29 mouse cellular contexts compared by ENCODE assay signal in the genomic region with DNA sequence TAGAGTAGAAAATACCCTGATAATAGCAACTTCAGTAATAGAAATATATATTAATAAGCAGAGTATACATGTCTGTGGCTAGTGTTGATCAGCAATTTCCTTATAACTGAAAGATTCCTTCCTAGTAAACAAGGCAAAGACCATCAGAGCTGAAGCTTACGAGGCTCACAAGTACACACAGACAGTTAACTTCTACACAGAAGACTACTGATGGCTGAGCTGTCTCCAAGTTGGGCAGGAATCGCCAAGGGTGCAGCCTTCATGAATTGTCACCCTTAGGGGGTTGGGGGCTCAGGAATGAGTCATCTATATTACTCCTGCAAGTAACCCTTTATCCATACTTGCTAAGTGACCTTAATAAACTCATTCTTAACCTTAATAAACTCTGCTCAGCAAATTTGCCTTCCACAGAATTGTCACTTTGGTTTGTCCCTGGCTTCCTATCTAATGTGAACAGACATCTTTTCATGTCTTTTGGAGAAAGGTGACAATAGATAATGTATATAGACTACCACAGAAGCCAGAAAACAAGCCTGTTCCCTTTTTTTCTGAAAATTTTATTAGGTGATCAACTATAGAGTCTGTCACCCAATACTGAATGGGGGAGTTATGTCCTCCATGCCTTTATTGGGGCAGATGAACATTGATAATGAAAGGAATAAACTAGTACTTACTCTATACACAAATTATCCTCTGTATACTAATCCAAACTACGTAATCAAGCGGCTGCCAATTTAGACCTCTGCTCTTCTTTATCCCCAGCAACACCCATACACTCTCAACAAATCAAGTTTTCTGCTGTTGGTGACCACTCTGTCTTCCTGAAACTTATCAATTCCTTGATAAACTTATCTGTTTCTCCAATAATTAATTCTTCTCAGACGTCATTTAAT. TPM values are rescaled to one million over a fixed set of nuclear protein-coding genes. Genes with fewer than 3 reads are reported as not detected.
DNase-seq lines count a peak whose midpoint lies in the region; ATAC-seq and TF ChIP-seq lines count a peak whose summit lies in the region.
"Had no signal": no experiment of that assay in that cellular context is flagged by ENCODE, and none has a peak within 500 bp of the region (broad histone marks: within the 10 kb centered on the region; RNA-seq: fewer than 3 reads in every experiment).

No protein-coding gene starts in this region.

- TF ChIP-seq POLR2A in MEL (IDR thresholded peaks at IDR 0.05; ENCODE audit: control insufficient read depth in 1 of 2, insufficient read depth in 1 of 2, low read depth in 1 of 2, low read length in 2 of 2, poor library complexity in 1 of 2), result no peak

- TF ChIP-seq CTCF in MEL (IDR thresholded peaks at IDR 0.05 in 2 of 3, conservative IDR thresholded peaks at IDR 0.05 in 1 of 3; ENCODE audit: control insufficient read depth in 1 of 3, insufficient read depth in 1 of 3, low read depth in 2 of 3, low read length in 3 of 3, poor library complexity in 1 of 3, severe bottlenecking in 1 of 3), result no peak

- H3K9me3 ChIP-seq in MEL (replicated peaks; ENCODE audit: insufficient read depth, low read length), result no peaks in the 10 kb centered on the region
- H3K9me3 ChIP-seq in liver, embryonic 13.5 days (replicated peaks), result no peaks in the 10 kb centered on the region
- H3K9me3 ChIP-seq in midbrain, embryonic 15.5 days, result no peaks in the 10 kb centered on the region
- H3K9me3 ChIP-seq: forebrain, embryonic 13.5 days; heart, embryonic 13.5 days; hindbrain, embryonic 10.5 days; hindbrain, embryonic 15.5 days; midbrain, embryonic 12.5 days; neural tube, embryonic 13.5 days; stomach, embryonic 15.5 days had no signal

- WGBS in liver, embryonic 13.5 days (ENCODE audit: insufficient replicate concordance), result 34% methylated on average over 5 of the region's 5 CpGs
- WGBS in midbrain, embryonic 15.5 days, result 92% methylated on average over 5 of the region's 5 CpGs

- peaks cover 40% of the 10 kb centered on the region for H3K79me2 ChIP-seq in MEL (ENCODE audit: control insufficient read depth, insufficient read depth, low read length, poor library complexity)

- H3K27me3 ChIP-seq in MEL (ENCODE audit: control insufficient read depth in 1 of 2, insufficient read depth in 2 of 2, low read length in 2 of 2), result no peaks in the 10 kb centered on the region
- H3K27me3 ChIP-seq in liver, embryonic 13.5 days, result no peaks in the 10 kb centered on the region
- H3K27me3 ChIP-seq in midbrain, embryonic 15.5 days (replicated peaks), result no peaks in the 10 kb centered on the region
- H3K27me3 ChIP-seq: forebrain, embryonic 13.5 days; heart, embryonic 13.5 days; hindbrain, embryonic 15.5 days; midbrain, embryonic 12.5 days; neural tube, embryonic 13.5 days; stomach, embryonic 15.5 days had no signal

- H3K36me3 ChIP-seq in MEL (ENCODE audit: control insufficient read depth in 1 of 2, insufficient read depth in 2 of 2, low read length in 2 of 2), result peaks cover 0 to 20% of the 10 kb centered on the region in 2 experiments; a peak in 2 of 4 replicates
- peaks cover 5% of the 10 kb centered on the region; the same call in 1 of the 2 replicates for H3K36me3 ChIP-seq in liver, embryonic 13.5 days
- no peaks in the 10 kb centered on the region for H3K36me3 ChIP-seq in midbrain, embryonic 15.5 days (replicated peaks)
- H3K36me3 ChIP-seq: heart, embryonic 13.5 days; hindbrain, embryonic 10.5 days; hindbrain, embryonic 15.5 days; midbrain, embryonic 12.5 days; neural tube, embryonic 13.5 days; stomach, embryonic 15.5 days had no signal

- peak overlapping the region; percentile 36 for H3K4me2 ChIP-seq in liver, embryonic 13.5 days
- H3K4me2 ChIP-seq in midbrain, embryonic 15.5 days, result no peak overlapping the region
- H3K4me2 ChIP-seq: forebrain, embryonic 13.5 days; heart, embryonic 13.5 days; hindbrain, embryonic 15.5 days; midbrain, embryonic 12.5 days; neural tube, embryonic 13.5 days; stomach, embryonic 15.5 days had no signal

- H3K4me1 ChIP-seq in MEL (ENCODE audit: control insufficient read depth in 1 of 2, insufficient read depth in 2 of 2, low read length in 2 of 2), result peaks cover 16 to 24% of the 10 kb centered on the region in 2 experiments
- H3K4me1 ChIP-seq in liver, embryonic 13.5 days (replicated peaks), result peaks cover 30% of the 10 kb centered on the region
- H3K4me1 ChIP-seq in midbrain, embryonic 15.5 days, result no peaks in the 10 kb centered on the region
- H3K4me1 ChIP-seq: forebrain, embryonic 13.5 days; hindbrain, embryonic 10.5 days; hindbrain, embryonic 15.5 days; midbrain, embryonic 12.5 days; neural tube, embryonic 13.5 days; stomach, embryonic 15.5 days had no signal

- DNase-seq in MEL (ENCODE audit: low read depth, low spot score), result peak; percentile 84
- DNase-seq in c-Kit-positive CD71-positive TER-119-positive erythroid progenitor cells, embryonic 14.5 days (ENCODE audit: low spot score), result peak; percentile 67
- DNase-seq in liver, embryonic 13.5 days, result peak; percentile 10
- DNase-seq in layer of hippocampus, adult 8-10 months (ENCODE audit: low spot score in 2 of 2), result no peak
- no peak for DNase-seq in left cerebral cortex, adult 8-10 months (ENCODE audit: low spot score in 2 of 2)
- DNase-seq: adrenal gland, postnatal 10 days; cerebellum, adult 18-20 months; cerebellum, postnatal 10 days; gastrocnemius, postnatal 10 days; heart, postnatal 10 days; kidney, adult 18-20 months; kidney, postnatal 36 days; layer of hippocampus, postnatal 36 days; lung, postnatal 4 days; retina, postnatal 1 day; right cerebral cortex, postnatal 25 days; thymus, postnatal 14 days had no signal

- no peak for TF ChIP-seq RAD21 in MEL (IDR thresholded peaks at IDR 0.05; ENCODE audit: low read depth, low read length)

- peak overlapping the region; percentile 80 for H3K27ac ChIP-seq in MEL (ENCODE audit: control insufficient read depth, low read depth, low read length)
- peak overlapping the region; percentile 53; the same call in 1 of the 2 replicates for H3K27ac ChIP-seq in liver, embryonic 13.5 days
- no peak overlapping the region for H3K27ac ChIP-seq in midbrain, embryonic 15.5 days
- H3K27ac ChIP-seq: forebrain, embryonic 13.5 days; heart, embryonic 13.5 days; hindbrain, embryonic 10.5 days; hindbrain, embryonic 15.5 days; layer of hippocampus, adult 2 months; midbrain, embryonic 12.5 days; neural tube, embryonic 13.5 days; stomach, embryonic 15.5 days had no signal

- H3K4me3 ChIP-seq in MEL (ENCODE audit: control insufficient read depth in 1 of 2, insufficient read depth in 1 of 2, low read depth in 2 of 2, low read length in 2 of 2), result peak overlapping the region; percentile 23 to 26
- H3K4me3 ChIP-seq in liver, embryonic 13.5 days (replicated peaks), result no peak overlapping the region
- H3K4me3 ChIP-seq in midbrain, embryonic 15.5 days, result no peak overlapping the region
- H3K4me3 ChIP-seq: forebrain, embryonic 13.5 days; heart, embryonic 13.5 days; hindbrain, embryonic 10.5 days; hindbrain, embryonic 15.5 days; layer of hippocampus, adult 2 months; midbrain, embryonic 12.5 days; neural tube, embryonic 13.5 days; stomach, embryonic 15.5 days had no signal

- TF ChIP-seq EP300 in MEL (IDR thresholded peaks at IDR 0.05; ENCODE audit: low read depth in 1 of 2, low read length in 2 of 2), result peak; percentile 95 to 99

- H3K9ac ChIP-seq in MEL (ENCODE audit: control insufficient read depth, low read depth, low read length, poor library complexity, severe bottlenecking), result peak overlapping the region; percentile 21; the same call in 1 of the 2 replicates
- H3K9ac ChIP-seq in liver, embryonic 13.5 days, result no peak overlapping the region
- H3K9ac ChIP-seq in midbrain, embryonic 15.5 days, result no peak overlapping the region
- H3K9ac ChIP-seq: forebrain, embryonic 13.5 days; heart, embryonic 13.5 days; hindbrain, embryonic 15.5 days; midbrain, embryonic 12.5 days; neural tube, embryonic 13.5 days; stomach, embryonic 15.5 days had no signal

- peak; percentile 81 for ATAC-seq in liver, embryonic 13.5 days (ENCODE audit: low read depth)
- peak; percentile 87 for ATAC-seq in megakaryocyte progenitor cell, adult 5-6 weeks (replicated peaks; ENCODE audit: poor library complexity)
- no peak for ATAC-seq in midbrain, embryonic 15.5 days (replicated peaks)
- ATAC-seq: CD4-positive, CD25-positive, alpha-beta regulatory T cell, adult 4 months; forebrain, embryonic 13.5 days; inflammation-experienced regulatory T-cells, adult 6 months had no signal

TF ChIP-seq in MEL, 35 proteins besides CTCF, POLR2A, EP300 and RAD21 (continues in another document):
- TF ChIP-seq ZKSCAN1 (IDR thresholded peaks at IDR 0.05; ENCODE audit: low read depth, low read length), result no peak
- peak; percentile 85 for TF ChIP-seq SIN3A (IDR thresholded peaks at IDR 0.05; ENCODE audit: low read length)
- no peak for TF ChIP-seq GABPA (IDR thresholded peaks at IDR 0.05; ENCODE audit: low read depth, low read length)
- peak; percentile 84 for TF ChIP-seq ETS1 (IDR thresholded peaks at IDR 0.05; ENCODE audit: low read depth, low read length)
- peak; percentile 98 for TF ChIP-seq GATA1 (IDR thresholded peaks at IDR 0.05; ENCODE audit: low read depth, low read length)
- TF ChIP-seq MYC (IDR thresholded peaks at IDR 0.05; ENCODE audit: low read depth, low read length), result peak; percentile 45; the same call in 1 of the 2 replicates
- TF ChIP-seq NELFE (IDR thresholded peaks at IDR 0.05; ENCODE audit: low read depth, low read length), result no peak
- TF ChIP-seq HCFC1 (IDR thresholded peaks at IDR 0.05; ENCODE audit: low read depth, low read length), result no peak; the same call in 1 of the 2 replicates

RNA-seq across cellular contexts. Expression of a gene that starts 9.7 kb away (rescaled TPM):
- 5.0 and 5.9 TPM in 2 replicates for total RNA-seq in MEL (2012; rRNA removed)
- 10 to 100 TPM in 1 of 2 experiments, 1 to 10 TPM in 1; 6.9 to 61.6 TPM for polyA plus RNA-seq in MEL (2012; ENCODE audit: insufficient read depth in 1 of 2, insufficient read length in 2 of 2, low read depth in 1 of 2, low replicate concordance in 2 of 2, missing spikeins in 1 of 2)
- polyA plus RNA-seq in liver, embryonic 13.5 days (2015; fragmentation: Nextera tagmentation; extraction: Ambion mirVana), result 2.4 and 3.3 TPM in 2 replicates
- total RNA-seq in megakaryocyte progenitor cell, adult 5-6 weeks (2015), result 28.5 and 29.3 TPM in 2 replicates
- 12.6 and 19.9 TPM in 2 replicates for total RNA-seq in megakaryocyte progenitor cell, adult 5-6 weeks (2017)
- polyA plus RNA-seq in midbrain, embryonic 15.5 days (2015; fragmentation: Nextera tagmentation; extraction: Ambion mirVana), result 5.8 and 6.0 TPM in 2 replicates
- 10 to 100 TPM; 15.6 to 18.9 (median 17.0) TPM for total RNA-seq in layer of hippocampus, adult 8-10 months (2022)
- total RNA-seq in left cerebral cortex, adult 8-10 months (2022), result 10 to 100 TPM; 16.9 to 20.5 (median 18.3) TPM

RNA-seq across cellular contexts. Expression of a gene that starts 10.1 kb away (rescaled TPM):
- 35.1 and 36.3 TPM in 2 replicates for total RNA-seq in MEL (2012; rRNA removed)
- polyA plus RNA-seq in MEL (2012; ENCODE audit: insufficient read depth in 1 of 2, insufficient read length in 2 of 2, low read depth in 1 of 2, low replicate concordance in 2 of 2, missing spikeins in 1 of 2), result 10 to 100 TPM; 62.2 to 65.5 TPM
- 23.2 and 30.7 TPM in 2 replicates for polyA plus RNA-seq in liver, embryonic 13.5 days (2015; fragmentation: Nextera tagmentation; extraction: Ambion mirVana)
- 119 and 134 TPM in 2 replicates for total RNA-seq in megakaryocyte progenitor cell, adult 5-6 weeks (2015)
- total RNA-seq in megakaryocyte progenitor cell, adult 5-6 weeks (2017), result 81.9 and 107 TPM in 2 replicates
- 68.8 and 71.7 TPM in 2 replicates for polyA plus RNA-seq in midbrain, embryonic 15.5 days (2015; fragmentation: Nextera tagmentation; extraction: Ambion mirVana)
- total RNA-seq in layer of hippocampus, adult 8-10 months (2022), result 10 to 100 TPM; 54.9 to 72.2 (median 59.0) TPM
- 10 to 100 TPM; 53.3 to 63.1 (median 59.0) TPM for total RNA-seq in left cerebral cortex, adult 8-10 months (2022)

Comparison
In these comparisons a context has a peak if more than half of its experiments do, and no peak if none do; other contexts are left out.
1. DNase-seq: peak in MEL (single experiment), c-Kit-positive CD71-positive TER-119-positive erythroid progenitor cells, embryonic 14.5 days (single experiment) and liver, embryonic 13.5 days (single experiment); none in layer of hippocampus, adult 8-10 months (0 of 2) and left cerebral cortex, adult 8-10 months (0 of 2).
2. H3K4me3 ChIP-seq: peak in MEL (2 of 2); none in liver, embryonic 13.5 days (single experiment) and midbrain, embryonic 15.5 days (single experiment).